Mouse (Mus musculus) hindbrain, embryonic 14.5 days (tissue): Measurements from ENCODE around the gene Anxa7. TPM values are rescaled to one million over a fixed set of nuclear protein-coding genes. Genes with fewer than 3 reads are reported as not detected.

Experiments used
- polyA plus RNA-seq: library from polyadenylated mRNA; unstranded; fragments of >200 nt; fragmentation: Nextera tagmentation; extraction: Ambion mirVana; gene quantifications from 2 replicates; pipeline ENCODE4 v1.2.1, GENCODE M21; 2014

Gene Anxa7
- polyA plus RNA-seq, 1 experiment from 2014 or later, result 16.5 TPM

Other genes starting within 250 kb of the Anxa7 start
- not detected in 2 replicates for gene Kcnk16, start 210.9 kb downstream of the Anxa7 start, polyA plus RNA-seq
- gene Nudt13, start 185.4 kb downstream of the Anxa7 start, polyA plus RNA-seq, result 10.4 and 10.8 TPM in 2 replicates
- 51.1 and 52.5 TPM in 2 replicates for gene Ecd, start 132.0 kb downstream of the Anxa7 start, polyA plus RNA-seq
- gene Fam149b, start 132.0 kb downstream of the Anxa7 start, polyA plus RNA-seq, result 45.6 and 46.7 TPM in 2 replicates
- 96.4 and 116 TPM in 2 replicates for gene Dnajc9, start 91.2 kb downstream of the Anxa7 start, polyA plus RNA-seq
- 63.6 and 69.8 TPM in 2 replicates for gene Mrps16, start 86.5 kb downstream of the Anxa7 start, polyA plus RNA-seq
- gene Cfap70, start 27.9 kb downstream of the Anxa7 start, polyA plus RNA-seq, result 1.3 and 1.4 TPM in 2 replicates
- 0.55 TPM in 2 replicates for gene Mss51, start 16.8 kb upstream of the Anxa7 start, polyA plus RNA-seq
- gene Ppp3cb, start 66.4 kb upstream of the Anxa7 start, polyA plus RNA-seq, result 121 and 123 TPM in 2 replicates
- 13.1 and 13.2 TPM in 2 replicates for gene Usp54, start 160.9 kb upstream of the Anxa7 start, polyA plus RNA-seq
- gene Myoz1, start 176.4 kb upstream of the Anxa7 start, polyA plus RNA-seq, result not detected in 2 replicates
- 0.07 and 0.09 TPM in 2 replicates for gene Synpo2l, start 188.2 kb upstream of the Anxa7 start, polyA plus RNA-seq
- gene Sec24c, start 194.2 kb upstream of the Anxa7 start, polyA plus RNA-seq, result 84.9 and 87.1 TPM in 2 replicates
- gene Fut11, start 214.8 kb upstream of the Anxa7 start, polyA plus RNA-seq, result 25.1 and 31.8 TPM in 2 replicates
- gene Chchd1, start 222.9 kb upstream of the Anxa7 start, polyA plus RNA-seq, result 169 and 194 TPM in 2 replicates
- gene Zswim8, start 227.4 kb upstream of the Anxa7 start, polyA plus RNA-seq, result 38.5 and 50.5 TPM in 2 replicates